Comparison of ENCODE assay signal across 8 mouse cellular contexts in genomic region chr1:87852892-87853600, GRCm38 (mm10). TPM values are rescaled to one million over a fixed set of nuclear protein-coding genes. Genes with fewer than 3 reads are reported as not detected.
DNase-seq lines count a peak whose midpoint lies in the region; ATAC-seq and TF ChIP-seq lines count a peak whose summit lies in the region.

TSS of gene Dgkd (plus strand) at chr1:87853287.

- no peak for TF ChIP-seq EP300 in liver, embryonic 14.5 days (IDR thresholded peaks at IDR 0.05; ENCODE audit: low read depth)

- ATAC-seq in erythroblast, adult 5-6 weeks (replicated peaks; ENCODE audit: low FRiP score, poor library complexity, severe bottlenecking), result peak; percentile 82
- peak; percentile 96 for ATAC-seq in heart, embryonic 13.5 days (ENCODE audit: extremely low read depth, insufficient number of reproducible peaks, low FRiP score, low TSS enrichment)
- ATAC-seq in kidney, postnatal 0 days (replicated peaks; ENCODE audit: low FRiP score, low read depth), result peak; percentile 95
- peak; percentile 95 for ATAC-seq in liver, embryonic 14.5 days (ENCODE audit: insufficient read depth)
- ATAC-seq in stomach, embryonic 15.5 days (ENCODE audit: insufficient read depth, low FRiP score, low read depth), result peak; percentile 93

- peak within 1 kb of the TSS; percentile 98 for H3K9ac ChIP-seq in heart, embryonic 13.5 days
- peak within 1 kb of the TSS; percentile 94 for H3K9ac ChIP-seq in kidney, postnatal 0 days (ENCODE audit: low read depth, low read length)
- H3K9ac ChIP-seq in liver, embryonic 14.5 days (replicated peaks), result peak within 1 kb of the TSS; percentile 85
- peak within 1 kb of the TSS; percentile 78 for H3K9ac ChIP-seq in stomach, embryonic 15.5 days

- no peaks in the 10 kb centered on the region for H3K9me3 ChIP-seq in E14TG2a.4 (ENCODE audit: low read length)
- no peaks in the 10 kb centered on the region for H3K9me3 ChIP-seq in heart, embryonic 13.5 days
- no peaks in the 10 kb centered on the region for H3K9me3 ChIP-seq in kidney, postnatal 0 days (replicated peaks; ENCODE audit: low read length)
- H3K9me3 ChIP-seq in liver, embryonic 14.5 days (ENCODE audit: control insufficient read depth, low read length), result no peaks in the 10 kb centered on the region
- no peaks in the 10 kb centered on the region for H3K9me3 ChIP-seq in stomach, embryonic 15.5 days

- H3K36me3 ChIP-seq in E14TG2a.4 (ENCODE audit: insufficient read depth, low read length), result no peaks in the 10 kb centered on the region
- H3K36me3 ChIP-seq in heart, embryonic 13.5 days, result no peaks in the 10 kb centered on the region
- H3K36me3 ChIP-seq in kidney, postnatal 0 days (ENCODE audit: insufficient read depth, low read length), result no peaks in the 10 kb centered on the region
- H3K36me3 ChIP-seq in liver, embryonic 14.5 days (replicated peaks; ENCODE audit: control insufficient read depth, insufficient read depth, low read depth), result no peaks in the 10 kb centered on the region
- no peaks in the 10 kb centered on the region for H3K36me3 ChIP-seq in stomach, embryonic 15.5 days

- peak within 1 kb of the TSS; percentile 65 for H3K27ac ChIP-seq in heart, embryonic 13.5 days (replicated peaks)
- peak within 1 kb of the TSS; percentile 70 for H3K27ac ChIP-seq in kidney, postnatal 0 days
- no peak within 1 kb of the TSS for H3K27ac ChIP-seq in liver, embryonic 14.5 days
- H3K27ac ChIP-seq in stomach, embryonic 15.5 days, result peak within 1 kb of the TSS; percentile 80

- peak; percentile 50 for DNase-seq in brain, embryonic 18.5 days (ENCODE audit: low read depth, low spot score)
- DNase-seq in kidney, postnatal 0 days (ENCODE audit: low spot score), result peak; percentile 90
- peak; percentile 55 to 62 (median 60) for DNase-seq in liver, embryonic 14.5 days (ENCODE audit: low read depth in 3 of 3, low spot score in 3 of 3)
- peak; percentile 83 for DNase-seq in neural tube, embryonic 10.5 days (ENCODE audit: extremely low spot score, low spot score)

- TF ChIP-seq CTCF in E14TG2a.4 (conservative IDR thresholded peaks at IDR 0.05; ENCODE audit: low read length), result no peak
- TF ChIP-seq CTCF in kidney, postnatal 0 days (IDR thresholded peaks at IDR 0.05; ENCODE audit: low read depth), result no peak; the same call in 1 of the 2 replicates
- no peak for TF ChIP-seq CTCF in liver, embryonic 14.5 days (IDR thresholded peaks at IDR 0.05; ENCODE audit: low read depth)

- peak within 1 kb of the TSS; percentile 87 for H3K4me2 ChIP-seq in heart, embryonic 13.5 days
- H3K4me2 ChIP-seq in kidney, postnatal 0 days (ENCODE audit: low read length), result peak within 1 kb of the TSS; percentile 88
- peak within 1 kb of the TSS; percentile 89 for H3K4me2 ChIP-seq in liver, embryonic 14.5 days (ENCODE audit: low read depth)
- peak within 1 kb of the TSS; percentile 94 for H3K4me2 ChIP-seq in stomach, embryonic 15.5 days

- peaks cover 31% of the 10 kb centered on the region for H3K27me3 ChIP-seq in E14TG2a.4 (ENCODE audit: insufficient read depth, low read length)
- H3K27me3 ChIP-seq in heart, embryonic 13.5 days (replicated peaks), result no peaks in the 10 kb centered on the region
- no peaks in the 10 kb centered on the region for H3K27me3 ChIP-seq in kidney, postnatal 0 days (ENCODE audit: insufficient read depth, low read length)
- no peaks in the 10 kb centered on the region for H3K27me3 ChIP-seq in liver, embryonic 14.5 days (ENCODE audit: control insufficient read depth, insufficient read depth, low read length)
- no peaks in the 10 kb centered on the region for H3K27me3 ChIP-seq in stomach, embryonic 15.5 days (replicated peaks)

- WGBS in heart, embryonic 13.5 days, result 2% methylated on average over 44 of the region's 74 CpGs
- 1% methylated on average over 54 of the region's 74 CpGs for WGBS in kidney, postnatal 0 days
- WGBS in liver, embryonic 14.5 days (ENCODE audit: insufficient replicate concordance), result under 1% methylated on average over 69 of the region's 74 CpGs
- WGBS in stomach, embryonic 15.5 days, result under 1% methylated on average over 56 of the region's 74 CpGs

- H3K4me3 ChIP-seq in E14TG2a.4 (replicated peaks; ENCODE audit: low read length), result peak within 1 kb of the TSS; percentile 89
- H3K4me3 ChIP-seq in heart, embryonic 13.5 days, result peak within 1 kb of the TSS; percentile 99
- peak within 1 kb of the TSS; percentile 98 for H3K4me3 ChIP-seq in kidney, postnatal 0 days (replicated peaks; ENCODE audit: low read depth, low read length)
- H3K4me3 ChIP-seq in liver, embryonic 14.5 days (ENCODE audit: insufficient read depth in 1 of 2, low read depth in 2 of 2, low read length in 2 of 2), result peak within 1 kb of the TSS; percentile 85 to 90
- H3K4me3 ChIP-seq in stomach, embryonic 15.5 days (replicated peaks), result peak within 1 kb of the TSS; percentile 95

- peaks cover 28% of the 10 kb centered on the region for H3K4me1 ChIP-seq in E14TG2a.4 (replicated peaks; ENCODE audit: low read depth, low read length)
- H3K4me1 ChIP-seq in heart, embryonic 13.5 days, result peaks cover 47% of the 10 kb centered on the region
- H3K4me1 ChIP-seq in kidney, postnatal 0 days (replicated peaks; ENCODE audit: insufficient read depth, low read length), result peaks cover 12% of the 10 kb centered on the region
- H3K4me1 ChIP-seq in liver, embryonic 14.5 days (replicated peaks; ENCODE audit: control insufficient read depth in 2 of 2, insufficient read depth in 2 of 2, low read length in 1 of 2), result peaks cover 19 to 32% of the 10 kb centered on the region in 2 experiments
- peaks cover 23% of the 10 kb centered on the region for H3K4me1 ChIP-seq in stomach, embryonic 15.5 days

RNA-seq across cellular contexts. Expression of gene Dgkd, which starts in this region (rescaled TPM):
- 11.9 and 12.1 TPM in 2 replicates for total RNA-seq in erythroblast, adult 5-6 weeks (2015; ENCODE audit: low replicate concordance)
- 10.2 and 26.8 TPM in 2 replicates for total RNA-seq in erythroblast, adult 5-6 weeks (2017; ENCODE audit: low replicate concordance)
- polyA plus RNA-seq in heart, embryonic 13.5 days (2015; fragmentation: Nextera tagmentation; extraction: Ambion mirVana), result 20.0 and 20.4 TPM in 2 replicates
- 19.3 and 19.8 TPM in 2 replicates for polyA plus RNA-seq in kidney, postnatal 0 days (2015; fragmentation: Nextera tagmentation; extraction: Ambion mirVana)
- 6.9 and 8.0 TPM in 2 replicates for polyA plus RNA-seq in liver, embryonic 14.5 days (2012; rRNA removed)
- 8.1 and 10.2 TPM in 2 replicates for polyA plus RNA-seq in liver, embryonic 14.5 days (2014; fragmentation: Nextera tagmentation; extraction: Ambion mirVana)
- polyA plus RNA-seq in stomach, embryonic 15.5 days (2015; fragmentation: Nextera tagmentation; extraction: Ambion mirVana), result 25.5 and 26.1 TPM in 2 replicates
